Mouse (Mus musculus) heart, postnatal 4 days (tissue): Measurements from ENCODE around the gene Cdkn2aipnl. TPM values are rescaled to one million over a fixed set of nuclear protein-coding genes. Genes with fewer than 3 reads are reported as not detected.

Source experiments
- DNase-seq: peaks from one replicate; pipeline ENCODE4 v3.0.0; 2021
- total RNA-seq, 2 experiments: library from RNA; stranded (reverse); gene quantifications; 2 replicates each; pipeline ENCODE4 v1.2.3; 2021

Gene Cdkn2aipnl
- total RNA-seq, 2 experiments from 2014 or later, result 25.4 to 30.7 TPM

DNA sequence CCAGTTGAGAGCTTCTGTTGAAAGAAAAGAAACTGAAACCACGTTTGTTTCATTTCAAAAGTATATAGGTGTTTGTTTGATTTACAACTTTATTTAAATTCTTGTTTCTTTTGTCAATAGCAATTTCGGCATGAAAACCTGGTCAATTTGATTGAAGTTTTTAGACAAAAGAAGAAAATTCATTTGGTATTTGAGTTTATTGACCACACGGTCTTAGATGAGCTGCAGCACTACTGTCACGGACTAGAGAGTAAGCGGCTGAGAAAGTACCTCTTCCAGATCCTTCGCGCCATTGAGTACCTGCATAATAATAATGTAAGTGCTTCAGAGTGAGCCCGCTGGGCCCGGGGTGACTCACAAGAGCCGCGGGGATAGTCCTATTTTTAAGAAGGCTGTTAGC is 43.5 kb downstream of the Cdkn2aipnl start:
- DNase-seq, result no peak

DNA sequence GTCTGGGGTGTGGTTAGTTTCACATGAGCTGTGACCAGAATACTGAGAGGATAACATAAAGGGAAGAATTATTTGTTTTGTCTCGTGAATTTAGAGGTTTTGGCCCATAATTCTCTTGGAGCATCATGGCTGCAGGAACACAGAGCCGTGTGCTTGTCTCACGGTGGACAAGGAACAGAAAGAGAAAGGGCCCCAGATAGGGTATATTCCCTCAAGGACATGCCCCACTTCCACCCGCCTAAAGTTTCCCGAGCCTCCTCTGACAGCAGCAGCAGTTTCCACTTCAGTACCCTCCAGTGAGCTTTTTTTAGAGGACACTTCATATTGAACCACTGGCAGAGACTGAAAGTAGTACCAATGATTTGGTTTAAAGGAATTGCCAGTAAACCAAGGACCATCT is 44.1 kb downstream of the Cdkn2aipnl start:
- no peak for DNase-seq

DNA sequence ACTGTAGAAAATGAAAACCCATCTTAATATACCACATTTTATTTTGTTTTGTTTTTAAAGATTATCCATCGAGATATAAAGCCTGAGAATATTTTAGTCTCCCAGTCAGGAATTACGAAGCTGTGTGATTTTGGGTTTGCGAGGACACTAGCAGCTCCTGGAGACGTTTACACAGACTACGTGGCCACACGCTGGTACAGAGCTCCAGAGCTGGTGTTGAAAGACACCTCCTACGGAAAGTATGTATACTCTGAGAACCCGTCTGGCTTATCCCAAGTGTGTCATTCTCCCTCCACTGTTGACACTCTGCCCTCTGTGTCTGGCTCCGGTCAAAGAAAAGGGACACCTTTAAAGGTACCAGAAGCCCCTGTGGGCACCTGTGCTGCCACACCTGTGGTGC is 50.8 kb downstream of the Cdkn2aipnl start:
- DNase-seq, result no peak

Other genes with a start within 250 kb of the Cdkn2aipnl start
- 10 to 100 TPM; 23.0 to 23.7 TPM for gene Sec24a, start 204.0 kb upstream of the Cdkn2aipnl start, total RNA-seq
- 10 to 100 TPM; 93.6 to 95.8 TPM for gene Sar1b, start 204.0 kb upstream of the Cdkn2aipnl start, total RNA-seq
- 1 to 10 TPM; 2.7 to 3.0 TPM for gene Jade2, start 110.0 kb upstream of the Cdkn2aipnl start, total RNA-seq
- 100 to 1,000 TPM; 137 to 153 TPM for gene Ube2b, start 33.1 kb downstream of the Cdkn2aipnl start, total RNA-seq
- 10 to 100 TPM in 1 of 2 experiments, 1 to 10 TPM in 1; 9.1 to 11.7 TPM for gene Cdkl3, start 36.6 kb downstream of the Cdkn2aipnl start, total RNA-seq
- 10 to 100 TPM; 86.3 to 87.2 TPM for gene Ppp2ca, start 131.0 kb downstream of the Cdkn2aipnl start, total RNA-seq
- not detected for gene Olfr1373, start 177.9 kb downstream of the Cdkn2aipnl start, total RNA-seq
- gene Olfr1371, start 246.3 kb downstream of the Cdkn2aipnl start, total RNA-seq, result not detected